Mouse (Mus musculus) hindbrain, embryonic 13.5 days (tissue): ENCODE results near the gene Rbm28. TPM values are rescaled to one million over a fixed set of nuclear protein-coding genes. Genes with fewer than 3 reads are reported as not detected.

ENCODE experiments used
- ATAC-seq: fragments of 200-750 bp; cut with Nextera tagmentation; 2 replicates; pipeline ENCODE4 v1.8.0; 2017; ENCODE audit warnings: moderate TSS enrichment; ENCODE audit not compliant: low FRiP score
- H3K27ac ChIP-seq: fragments of 300-500 bp; sonication (generic); 2 replicates; pipeline ENCODE4 v1.5.1; 2015; ENCODE audit warnings: inconsistent platforms, mild to moderate bottlenecking, moderate library complexity
- H3K27me3 ChIP-seq: fragments of 300-500 bp; sonication (generic); 2 replicates; pipeline ENCODE4 v1.6.1; 2015; ENCODE audit warnings: mild to moderate bottlenecking, inconsistent platforms
- H3K36me3 ChIP-seq: fragments of 300-500 bp; sonication (generic); 2 replicates; pipeline ENCODE4 v1.6.1; 2015; ENCODE audit warnings: mild to moderate bottlenecking, inconsistent platforms
- H3K4me1 ChIP-seq: fragments of 300-500 bp; sonication (generic); replicated peaks from 2 replicates; pipeline ENCODE4 v1.6.1; 2015; ENCODE audit warnings: inconsistent platforms
- H3K4me2 ChIP-seq: fragments of 300-500 bp; sonication (generic); 2 replicates; pipeline ENCODE4 v1.6.1; 2015; ENCODE audit warnings: inconsistent platforms, mild to moderate bottlenecking, moderate library complexity
- H3K4me3 ChIP-seq: fragments of 300-500 bp; sonication (generic); 2 replicates; pipeline ENCODE4 v1.5.1; 2015; ENCODE audit warnings: mild to moderate bottlenecking, inconsistent platforms
- H3K9ac ChIP-seq: fragments of 300-500 bp; sonication (generic); 2 replicates; pipeline ENCODE4 v1.6.1; 2015; ENCODE audit warnings: mild to moderate bottlenecking, inconsistent platforms
- H3K9me3 ChIP-seq: fragments of 300-500 bp; sonication (generic); 2 replicates; pipeline ENCODE4 v1.6.1; 2016; ENCODE audit warnings: inconsistent platforms
- WGBS: fragments of 180-500 bp; shearing (Covaris S2); methylation state at CpG from one replicate; pipeline ENCODE4 v1.1.7; 2015; 5-methylcytosine and 5-hydroxymethylcytosine counted together
- polyA plus RNA-seq: library from polyadenylated mRNA; unstranded; fragments of >200 nt; fragmentation: Nextera tagmentation; extraction: Ambion mirVana; gene quantifications from 2 replicates; pipeline ENCODE4 v1.2.1, GENCODE M21; 2015

Gene Rbm28
- polyA plus RNA-seq, 1 experiment from 2014 or later, result 41.5 TPM

DNA sequence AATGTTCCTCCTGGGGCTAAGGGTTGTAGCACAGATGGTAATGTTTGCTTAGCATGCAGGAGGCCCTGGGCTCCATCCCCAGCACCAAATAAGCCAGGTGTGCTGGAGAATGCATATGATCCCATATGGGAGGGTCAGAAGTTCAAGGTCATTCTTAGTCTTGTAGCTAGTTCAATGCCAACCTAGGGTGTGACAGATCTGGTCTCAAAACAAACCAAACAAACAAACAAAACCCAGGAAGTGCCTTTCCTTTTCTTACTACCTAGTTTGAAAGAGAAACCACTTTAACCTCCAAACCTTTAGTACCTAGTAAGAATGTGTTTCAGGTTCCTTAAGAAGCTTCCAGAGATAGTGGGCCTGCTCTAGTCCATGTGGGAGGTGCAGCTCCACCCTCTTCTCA lies 46.6 kb downstream of the Rbm28 start:
- no peak for ATAC-seq
- Histone ChIP-seq H3K4me3 (no peak overlapping the region), H3K27me3 (no peaks in the 10 kb centered on the region), H3K36me3 (peaks cover 5% of the 10 kb centered on the region; the same call in 1 of the 2 replicates), H3K9me3 (no peaks in the 10 kb centered on the region), H3K9ac (no peak overlapping the region), H3K27ac (no peak overlapping the region), H3K4me2 (no peak overlapping the region), H3K4me1 (peaks cover 13% of the 10 kb centered on the region)

GRCm38 (mm10) chr6:29117417-29118104 lies 47.2 kb downstream of the Rbm28 start:
- WGBS, result 44% methylated on average over 7 of the region's 7 CpGs

GRCm38 (mm10) chr6:29115756-29116155 lies 49.0 kb downstream of the Rbm28 start:
- Histone ChIP-seq H3K4me3 (no peak overlapping the region), H3K4me2 (no peak overlapping the region), H3K9me3 (0 out of 2 replicates have a peak, but pooled peaks cover 12% of the 10 kb centered on the region), H3K27ac (no peak overlapping the region), H3K4me1 (peaks cover 13% of the 10 kb centered on the region), H3K27me3 (no peaks in the 10 kb centered on the region), H3K9ac (no peak overlapping the region), H3K36me3 (no peaks in the 10 kb centered on the region)
- ATAC-seq, result no peak
- WGBS, result 75% methylated on average over 7 of the region's 7 CpGs

More at GRCm38 (mm10) chr6:29117417-29118104, 47.2 kb downstream of the Rbm28 start:
- H3K36me3 ChIP-seq, result peaks cover 4% of the 10 kb centered on the region; the same call in 1 of the 2 replicates
- peak overlapping the region; percentile 35; the same call in 1 of the 2 replicates for H3K27ac ChIP-seq
- H3K27me3 ChIP-seq, result no peaks in the 10 kb centered on the region
- no peak overlapping the region for H3K4me3 ChIP-seq
- no peak overlapping the region for H3K4me2 ChIP-seq
- no peak overlapping the region for H3K9ac ChIP-seq
- no peaks in the 10 kb centered on the region for H3K9me3 ChIP-seq
- peak; percentile 70 for ATAC-seq
- peaks cover 13% of the 10 kb centered on the region for H3K4me1 ChIP-seq

- Histone ChIP-seq H3K27me3 (no peaks in the 10 kb centered on the region), H3K36me3 (no peaks in the 10 kb centered on the region), H3K9ac (no peak overlapping the region), H3K4me2 (no peak overlapping the region), H3K4me1 (no peaks in the 10 kb centered on the region), H3K27ac (no peak overlapping the region), H3K9me3 (0 out of 2 replicates have a peak, but pooled peaks cover 13% of the 10 kb centered on the region), H3K4me3 (no peak overlapping the region)
- 91% methylated on average over 4 of the region's 4 CpGs for WGBS
- ATAC-seq, result no peak
Measured at GRCm38 (mm10) chr6:29111501-29111900, 53.3 kb downstream of the Rbm28 start.

DNA sequence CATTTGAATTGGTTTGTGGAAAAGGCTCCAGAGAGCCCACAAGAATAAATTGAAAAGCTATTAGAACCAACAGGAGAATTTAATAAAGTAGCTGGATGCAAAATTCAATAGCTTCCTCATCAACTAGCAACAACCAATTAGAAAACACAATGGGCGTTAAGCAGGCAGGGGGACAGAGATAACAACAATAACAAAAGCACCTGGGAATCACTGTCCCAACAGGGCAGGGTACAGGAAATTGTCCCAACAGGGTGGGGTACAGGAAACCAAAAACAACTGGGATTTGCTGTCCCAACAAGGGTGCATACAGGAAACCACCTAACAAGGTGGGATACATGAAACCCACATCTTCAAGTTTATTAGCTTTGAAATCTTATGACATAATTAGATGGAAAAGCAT lies 56.4 kb downstream of the Rbm28 start:
- Histone ChIP-seq H3K4me2 (no peak overlapping the region), H3K36me3 (no peaks in the 10 kb centered on the region), H3K9ac (no peak overlapping the region), H3K4me1 (no peaks in the 10 kb centered on the region), H3K9me3 (0 out of 2 replicates have a peak, but pooled peaks cover 13% of the 10 kb centered on the region), H3K27ac (no peak overlapping the region), H3K4me3 (no peak overlapping the region), H3K27me3 (no peaks in the 10 kb centered on the region)
- ATAC-seq, result no peak
- WGBS, result 64% methylated on average over 1 of the region's 1 CpGs

DNA sequence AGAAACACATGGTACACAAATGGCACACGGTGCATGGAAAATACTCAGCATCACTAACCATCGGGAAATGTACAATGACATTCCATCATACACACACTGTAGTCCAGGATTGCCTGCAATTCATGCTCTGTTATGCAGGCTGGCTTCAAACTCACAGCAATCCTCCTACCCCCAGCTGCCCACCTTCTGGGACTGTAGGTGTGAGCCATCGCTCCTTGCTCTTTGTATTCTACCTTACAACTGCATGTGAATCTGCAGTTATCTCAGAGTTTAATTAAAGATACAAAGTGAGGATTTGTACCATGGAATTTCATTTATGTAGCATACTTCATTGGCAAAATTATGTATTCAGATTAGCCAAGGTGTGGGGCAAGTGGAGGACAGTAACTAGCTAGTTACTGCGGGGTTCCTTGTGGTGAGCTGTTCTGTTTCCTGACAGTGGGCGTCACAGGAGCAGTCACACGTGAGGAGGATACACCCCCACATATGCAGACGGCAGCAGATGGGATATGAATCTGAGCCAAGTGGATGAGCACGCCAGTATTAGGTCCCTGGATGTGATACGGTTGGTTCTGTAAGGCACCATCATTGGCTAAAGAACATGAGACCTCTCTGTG lies 63.5 kb downstream of the Rbm28 start:
- Histone ChIP-seq H3K4me3 (no peak overlapping the region), H3K9ac (no peak overlapping the region), H3K36me3 (no peaks in the 10 kb centered on the region), H3K27me3 (no peaks in the 10 kb centered on the region), H3K4me1 (peaks cover 7% of the 10 kb centered on the region; the same call in 1 of the 2 replicates), H3K9me3 (no peaks in the 10 kb centered on the region), H3K27ac (no peak overlapping the region), H3K4me2 (no peak overlapping the region)
- 85% methylated on average over 9 of the region's 9 CpGs for WGBS
- no peak for ATAC-seq

GRCm38 (mm10) chr6:29100423-29100822 lies 64.4 kb downstream of the Rbm28 start:
- Histone ChIP-seq H3K36me3 (no peaks in the 10 kb centered on the region), H3K4me3 (no peak overlapping the region), H3K9me3 (no peaks in the 10 kb centered on the region), H3K27ac (no peak overlapping the region), H3K9ac (no peak overlapping the region), H3K4me1 (peaks cover 7% of the 10 kb centered on the region; the same call in 1 of the 2 replicates), H3K27me3 (no peaks in the 10 kb centered on the region), H3K4me2 (no peak overlapping the region)
- ATAC-seq, result no peak
- 29% methylated on average over 3 of the region's 3 CpGs for WGBS

- H3K27me3 ChIP-seq, result no peaks in the 10 kb centered on the region
- no peaks in the 10 kb centered on the region for H3K9me3 ChIP-seq
- no peak overlapping the region for H3K4me3 ChIP-seq
- 54% methylated on average over 14 of the region's 14 CpGs for WGBS
- no peaks in the 10 kb centered on the region for H3K36me3 ChIP-seq
- no peak overlapping the region for H3K27ac ChIP-seq
- no peak for ATAC-seq
- peaks cover 7% of the 10 kb centered on the region; the same call in 1 of the 2 replicates for H3K4me1 ChIP-seq
- H3K4me2 ChIP-seq, result no peak overlapping the region
- no peak overlapping the region for H3K9ac ChIP-seq
Measured at GRCm38 (mm10) chr6:29099536-29100170, 65.2 kb downstream of the Rbm28 start.

GRCm38 (mm10) chr6:29092904-29093303 lies 71.9 kb downstream of the Rbm28 start:
- H3K9me3 ChIP-seq, result peaks cover 16% of the 10 kb centered on the region
- H3K27ac ChIP-seq, result no peak overlapping the region
- no peaks in the 10 kb centered on the region for H3K4me1 ChIP-seq
- no peaks in the 10 kb centered on the region for H3K27me3 ChIP-seq
- WGBS, result 60% methylated on average over 11 of the region's 11 CpGs
- no peak overlapping the region for H3K4me2 ChIP-seq
- ATAC-seq, result no peak
- no peaks in the 10 kb centered on the region for H3K36me3 ChIP-seq
- H3K4me3 ChIP-seq, result no peak overlapping the region
- H3K9ac ChIP-seq, result no peak overlapping the region

- no peak overlapping the region for H3K4me3 ChIP-seq
- H3K27me3 ChIP-seq, result no peaks in the 10 kb centered on the region
- whole genome bisulfite sequencing, result 83% methylated on average over 7 of the region's 7 CpGs
- ATAC-seq, result no peak
- H3K36me3 ChIP-seq, result no peaks in the 10 kb centered on the region
- no peaks in the 10 kb centered on the region for H3K4me1 ChIP-seq
- H3K4me2 ChIP-seq, result no peak overlapping the region
- no peak overlapping the region for H3K27ac ChIP-seq
- H3K9ac ChIP-seq, result no peak overlapping the region
- H3K9me3 ChIP-seq, result peaks cover 16% of the 10 kb centered on the region
Measured at GRCm38 (mm10) chr6:29092234-29092633, 72.6 kb downstream of the Rbm28 start.

GRCm38 (mm10) chr6:29087921-29088709 lies 76.7 kb downstream of the Rbm28 start:
- 73% methylated on average over 7 of the region's 7 CpGs for WGBS
- ATAC-seq, result no peak
- Histone ChIP-seq H3K9me3 (peaks cover 14% of the 10 kb centered on the region), H3K4me3 (no peak overlapping the region), H3K4me2 (no peak overlapping the region), H3K27ac (no peak overlapping the region), H3K9ac (no peak overlapping the region), H3K4me1 (peaks cover 3% of the 10 kb centered on the region; the same call in 1 of the 2 replicates), H3K36me3 (no peaks in the 10 kb centered on the region), H3K27me3 (no peaks in the 10 kb centered on the region)

DNA sequence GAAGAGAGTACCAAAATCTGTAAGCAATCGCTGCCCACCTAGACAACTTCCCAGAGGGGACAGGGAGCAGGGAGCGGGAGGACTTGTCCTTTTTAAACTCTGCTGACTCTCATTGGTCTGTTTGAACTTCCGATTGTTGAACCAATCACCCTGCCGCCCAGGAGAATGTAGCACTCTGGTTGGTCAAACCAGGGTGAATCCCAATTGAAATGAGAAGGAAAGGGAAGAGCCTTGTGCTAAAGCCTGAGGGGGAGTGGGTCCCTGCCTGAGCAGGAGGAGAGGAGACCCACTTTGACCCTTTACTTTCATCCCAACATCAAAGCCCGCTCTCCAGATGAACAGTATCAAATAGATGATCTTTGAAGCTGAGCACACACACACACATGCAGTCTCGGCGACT lies 80.4 kb downstream of the Rbm28 start:
- Histone ChIP-seq H3K4me2 (no peak overlapping the region), H3K9ac (no peak overlapping the region), H3K4me3 (no peak overlapping the region), H3K27ac (no peak overlapping the region), H3K36me3 (no peaks in the 10 kb centered on the region), H3K4me1 (peaks cover 3% of the 10 kb centered on the region; the same call in 1 of the 2 replicates), H3K9me3 (no peaks in the 10 kb centered on the region), H3K27me3 (0 out of 2 replicates have a peak, but pooled peaks cover 3% of the 10 kb centered on the region)
- 72% methylated on average over 7 of the region's 7 CpGs for WGBS
- no peak for ATAC-seq
